Mouse (Mus musculus) v-Abl transformed pro-B cells (cell line): ENCODE data around the gene Daam2.
"Not testable (repeated sequence)": the region's sequence is repeated elsewhere in the genome, so short reads cannot be mapped to it uniquely, and the experiment has no call there.

Source experiments
- in situ Hi-C, 2 experiments: fragments of 400-800 bp; cut with MboI; formaldehyde crosslinking; loops; one replicate each; pipeline ENCODE4 v1.15.1; 2025; ENCODE audit not compliant: unreplicated experiment in 2 of 2

The Daam2 gene

GRCm38 (mm10) chr17:49493276-49493675 lies 70.9 kb downstream of the Daam2 start:
- in situ Hi-C loops: no loop called here

DNA sequence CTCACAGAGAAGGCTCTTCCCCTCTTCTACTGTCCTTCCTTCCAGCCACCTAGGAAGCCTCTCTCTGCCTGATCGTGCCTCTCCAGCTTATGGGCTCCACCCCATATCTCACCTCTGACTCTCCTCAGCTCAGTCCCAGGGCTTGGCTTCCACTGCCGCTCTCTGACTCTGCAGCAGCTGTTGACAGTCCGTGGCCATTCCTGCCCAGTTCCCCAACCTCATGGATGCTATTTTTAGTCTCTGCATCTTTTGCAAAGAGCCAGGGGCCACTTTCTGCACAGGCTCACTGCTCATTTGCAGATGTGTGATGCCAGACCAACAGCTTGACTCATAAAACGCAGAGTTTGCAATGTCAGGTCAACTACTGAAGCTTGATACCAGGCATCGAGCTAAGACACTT lies 75.0 kb downstream of the Daam2 start:
- in situ Hi-C loops: no loop called here

GRCm38 (mm10) chr17:49484435-49484834 lies 79.7 kb downstream of the Daam2 start:
- in situ Hi-C loops: no loop called here

GRCm38 (mm10) chr17:49481876-49482275 lies 82.3 kb downstream of the Daam2 start:
- in situ Hi-C loops: no loop called here

GRCm38 (mm10) chr17:49477370-49477769 lies 86.8 kb downstream of the Daam2 start:
- in situ Hi-C loops: no loop called here

DNA sequence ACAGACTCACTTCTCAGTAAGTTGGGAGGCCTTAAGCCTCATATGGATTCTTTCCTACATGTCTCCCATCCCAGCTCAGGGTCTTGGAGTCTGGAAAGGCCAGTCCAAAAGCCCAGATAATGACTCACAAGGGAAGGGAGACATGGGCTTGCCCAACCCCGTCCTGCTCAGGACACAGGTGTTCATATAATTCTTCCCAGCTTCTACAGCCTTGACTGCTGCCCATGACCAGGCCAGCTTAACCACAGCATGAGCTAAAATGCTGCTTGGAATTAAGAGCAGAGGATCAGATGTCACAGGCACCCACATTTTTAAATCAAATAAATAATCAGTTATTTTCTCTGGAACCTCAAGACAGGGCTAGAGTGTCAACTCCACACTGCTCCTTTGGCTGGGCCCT lies 89.0 kb downstream of the Daam2 start:
- in situ Hi-C loops: no loop called here

- in situ Hi-C loops: no loop called here
Observed at GRCm38 (mm10) chr17:49474051-49474450, 90.1 kb downstream of the Daam2 start.

DNA sequence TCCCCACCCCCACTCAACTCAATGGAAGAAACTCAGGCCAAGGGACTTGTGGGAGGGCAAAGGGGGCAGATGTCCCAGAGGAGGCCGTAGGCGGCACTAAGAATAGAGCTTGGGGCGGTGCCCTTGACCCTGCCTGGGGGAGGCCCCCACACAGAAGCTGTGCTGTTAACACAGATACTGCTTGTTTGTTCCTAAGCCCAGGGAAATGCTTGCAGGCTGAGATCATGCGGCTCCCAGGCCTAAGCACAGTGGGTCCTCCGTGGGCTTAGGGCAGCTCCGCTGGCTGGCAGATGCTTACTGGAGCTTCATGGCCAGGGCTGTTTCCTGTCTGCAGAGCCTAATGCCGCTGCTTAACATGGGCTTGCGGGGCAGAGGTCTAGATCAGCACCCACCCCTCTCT lies 91.5 kb downstream of the Daam2 start:
- in situ Hi-C loops: no loop called here

DNA sequence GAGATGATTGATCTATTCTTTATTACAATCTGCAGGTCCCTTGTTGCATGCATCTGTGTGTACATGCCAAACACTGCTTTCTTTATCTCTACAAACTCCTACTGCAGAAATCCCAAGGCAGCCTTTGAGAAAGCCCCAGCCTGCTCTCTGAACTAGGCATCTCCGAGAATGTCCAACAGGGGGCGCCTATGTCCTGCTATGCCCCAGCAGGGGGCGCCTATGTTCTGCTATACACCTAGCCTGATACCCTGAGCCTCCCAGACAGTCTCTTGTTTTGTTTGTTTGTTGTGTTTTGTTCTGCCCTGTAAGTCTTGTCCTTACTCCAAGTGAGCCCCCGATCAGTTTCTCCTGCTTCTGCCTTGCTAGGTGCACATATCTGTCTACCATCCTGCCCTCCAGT lies 95.9 kb downstream of the Daam2 start:
- in situ Hi-C loops: no loop called here

DNA sequence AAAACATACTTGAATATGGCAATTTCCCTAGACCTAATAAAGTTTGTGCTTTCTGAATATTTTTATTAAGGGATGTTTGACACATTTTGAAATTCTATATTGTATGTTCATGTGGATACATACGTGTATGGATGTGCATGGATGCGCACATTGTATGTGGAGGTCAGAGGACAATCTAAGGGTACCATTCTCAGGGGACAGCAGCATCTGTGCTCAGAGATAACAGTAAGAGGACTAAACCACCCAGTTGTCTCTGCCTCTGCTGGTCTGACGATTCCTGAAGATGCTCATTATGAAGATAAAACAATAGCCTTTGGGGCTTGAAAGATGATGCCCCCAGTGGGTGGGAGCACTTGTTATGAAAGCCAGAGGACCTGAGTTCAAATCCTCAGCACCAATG lies 99.3 kb downstream of the Daam2 start:
- in situ Hi-C loops: no loop called here

DNA sequence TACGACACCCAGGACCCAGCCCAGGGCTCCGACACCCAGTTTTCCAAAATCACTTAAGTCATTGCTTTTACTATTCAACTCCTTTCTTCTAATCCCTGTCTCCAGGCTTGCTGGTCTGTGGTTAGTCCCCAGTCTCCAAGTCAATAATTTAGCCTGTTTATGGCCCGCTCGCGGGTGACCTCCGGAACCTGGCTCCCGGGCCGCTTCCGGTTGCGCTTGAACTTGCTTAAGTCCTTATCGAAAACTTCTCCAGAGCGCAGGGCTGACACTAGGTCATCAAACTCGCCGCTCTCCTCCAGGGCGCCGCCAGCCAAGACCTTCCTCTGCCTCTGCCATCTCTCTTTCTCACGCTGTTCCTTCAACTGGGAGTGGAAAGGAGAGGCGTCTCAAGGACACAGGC lies 105.8 kb downstream of the Daam2 start:
- in situ Hi-C loops: no loop called here

- in situ Hi-C loops: no loop called here
Observed at GRCm38 (mm10) chr17:49457833-49458232, 106.3 kb downstream of the Daam2 start.

DNA sequence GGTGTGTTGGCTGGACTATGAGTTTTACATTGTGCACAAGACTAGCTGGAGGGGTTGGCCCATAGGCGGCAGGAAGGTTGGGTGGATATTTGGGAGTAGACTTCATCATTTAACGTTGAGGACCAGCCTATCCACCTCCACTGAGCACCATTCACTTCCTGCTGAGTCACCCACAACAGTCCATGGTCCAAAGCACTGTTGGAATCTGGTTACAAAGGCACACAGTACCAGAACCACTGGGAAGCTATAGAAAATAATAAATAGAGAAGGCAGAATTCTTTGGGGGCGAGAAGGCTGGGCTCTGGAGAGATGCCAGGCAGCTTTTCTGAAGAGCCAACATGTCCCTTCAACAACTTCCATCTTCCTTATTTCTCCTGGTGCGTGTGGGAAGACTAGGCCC lies 107.8 kb downstream of the Daam2 start:
- in situ Hi-C loops: no loop called here

GRCm38 (mm10) chr17:49450922-49451321 lies 113.2 kb downstream of the Daam2 start:
- in situ Hi-C loops: no loop called here

DNA sequence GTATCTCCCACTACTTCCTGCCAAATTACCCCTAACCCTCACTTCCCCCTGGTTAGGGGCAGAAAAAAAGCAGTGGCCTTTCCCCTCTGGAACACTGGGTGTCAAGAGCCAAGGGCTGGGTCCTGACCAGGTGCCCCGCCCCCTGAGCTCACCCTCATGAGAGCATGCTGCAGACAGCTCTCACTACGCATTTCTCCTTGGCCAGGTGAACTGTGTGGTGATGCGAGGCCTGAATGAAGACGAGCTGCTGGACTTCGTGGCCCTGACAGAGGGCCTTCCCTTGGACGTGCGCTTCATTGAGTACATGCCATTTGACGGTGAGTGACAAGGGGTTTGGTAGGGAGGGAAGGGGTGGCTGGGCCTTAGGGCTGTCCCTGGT lies 114.9 kb downstream of the Daam2 start:
- in situ Hi-C loops: no loop called here

GRCm38 (mm10) chr17:49448570-49449229 lies 115.4 kb downstream of the Daam2 start:
- in situ Hi-C loops: no loop called here

- in situ Hi-C loops: not testable (repeated sequence)
Observed at GRCm38 (mm10) chr17:49442841-49443240, 121.3 kb downstream of the Daam2 start.

DNA sequence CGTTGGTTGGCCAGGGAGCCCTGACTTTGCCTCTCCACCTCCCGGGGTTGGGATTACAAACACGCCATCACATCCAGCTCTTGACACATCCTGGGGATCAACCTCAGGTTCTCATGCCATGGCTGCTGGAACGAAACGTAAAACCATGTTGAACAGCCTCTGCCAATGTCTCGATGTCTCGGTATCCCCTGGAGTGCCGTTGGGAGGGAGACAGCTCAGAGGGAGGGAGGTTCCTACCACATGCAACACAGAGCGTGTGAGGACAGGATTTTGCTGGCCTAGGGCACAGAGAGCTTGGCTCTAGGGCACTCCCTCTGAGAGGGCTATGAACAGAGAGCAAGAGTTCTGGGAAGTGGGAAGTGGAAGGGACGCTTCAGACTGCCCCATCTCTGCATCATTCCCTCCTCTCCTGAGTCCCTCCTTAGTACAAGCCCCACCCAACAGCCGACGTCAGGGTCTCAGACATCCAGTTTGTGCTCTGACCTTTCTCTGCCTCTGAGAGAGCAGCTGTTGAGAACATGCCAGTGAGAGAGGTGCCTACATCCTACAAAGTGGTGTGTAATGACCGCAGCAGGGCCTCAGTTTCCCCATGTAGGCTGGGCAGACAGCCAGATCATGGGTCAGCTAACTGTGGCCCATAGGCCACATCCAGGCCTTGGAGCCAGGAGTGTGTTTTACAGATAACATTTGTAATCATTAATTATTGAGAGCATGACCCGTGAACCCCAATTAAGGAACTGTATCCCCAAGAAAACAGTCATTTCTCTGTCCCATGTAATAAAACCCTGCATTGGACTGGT lies 123.6 kb downstream of the Daam2 start:
- in situ Hi-C loops: no loop called here

GRCm38 (mm10) chr17:49439706-49440105 lies 124.4 kb downstream of the Daam2 start:
- in situ Hi-C loops: no loop called here

- in situ Hi-C loops: no loop called here
Observed at GRCm38 (mm10) chr17:49438822-49439574, 125.1 kb downstream of the Daam2 start.

DNA sequence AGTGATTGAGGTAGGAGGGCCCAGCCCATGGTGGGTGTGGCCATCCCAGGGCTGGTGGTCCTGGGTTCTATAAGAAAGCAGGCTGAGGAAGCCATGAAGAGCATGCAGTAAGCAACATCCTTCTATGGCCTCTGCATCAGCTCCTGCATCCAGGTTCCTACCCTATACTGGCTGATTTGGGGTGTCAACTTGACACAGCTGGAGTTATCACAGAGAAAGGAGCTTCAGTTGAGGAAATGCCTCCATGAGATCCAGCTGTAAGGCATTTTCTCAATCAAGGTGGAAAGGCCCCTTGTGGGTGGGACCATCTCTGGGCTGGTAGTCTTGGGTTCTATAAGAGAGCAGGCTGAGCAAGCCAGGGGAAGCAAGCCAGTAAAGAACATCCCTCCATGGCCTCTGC lies 126.8 kb downstream of the Daam2 start:
- in situ Hi-C loops: not testable (repeated sequence)

GRCm38 (mm10) chr17:49436631-49437030 lies 127.5 kb downstream of the Daam2 start:
- in situ Hi-C loops: no loop called here
